Mouse (Mus musculus) heart, postnatal 25 days (tissue): Measurements from ENCODE around the gene Phxr2. TPM values are rescaled to one million over a fixed set of nuclear protein-coding genes. Genes with fewer than 3 reads are reported as not detected.

Experiments
- DNase-seq: peaks from one replicate; pipeline ENCODE4 v3.0.0; 2022; ENCODE audit warnings: low spot score
- intact Hi-C: fragments of 180-260 bp; cut with DNase I; formaldehyde crosslinking; loops from one replicate; pipeline ENCODE4 v1.15.1; 2025
- total RNA-seq, 2 experiments: library from RNA; stranded (reverse); gene quantifications; 2 replicates each; pipeline ENCODE4 v1.2.3; 2021

The Phxr2 gene
- total RNA-seq, 2 experiments from 2014 or later, result not detected

- intact Hi-C loops, result loop anchor here (2.0 to 5.0 kb wide), 4 partner anchors 45 to 1380 kb away; partner anchors contain the start of genes Atp2b1, Cep290 and Tmtc3
- peak; percentile 72 for DNase-seq
Observed at GRCm38 (mm10) chr10:99106703-99107631, 19.2 kb downstream of the Phxr2 start, which contains the start of gene Poc1b. Gene Poc1b, plus strand, starts transcription at chr10:99107036.

- intact Hi-C loops, result loop anchor here (2.0 to 5.0 kb wide), 4 partner anchors 46 to 1380 kb away; partner anchors contain the start of genes Atp2b1, Cep290 and Tmtc3
- no peak for DNase-seq
Observed at GRCm38 (mm10) chr10:99106311-99106702, 19.8 kb downstream of the Phxr2 start.

GRCm38 (mm10) chr10:99105522-99105921 is 20.6 kb downstream of the Phxr2 start:
- no peak for DNase-seq
- intact Hi-C loops, result loop anchor here (1.0 to 5.0 kb wide), 4 partner anchors 8 to 472 kb away; partner anchors contain the start of gene Atp2b1

DNA sequence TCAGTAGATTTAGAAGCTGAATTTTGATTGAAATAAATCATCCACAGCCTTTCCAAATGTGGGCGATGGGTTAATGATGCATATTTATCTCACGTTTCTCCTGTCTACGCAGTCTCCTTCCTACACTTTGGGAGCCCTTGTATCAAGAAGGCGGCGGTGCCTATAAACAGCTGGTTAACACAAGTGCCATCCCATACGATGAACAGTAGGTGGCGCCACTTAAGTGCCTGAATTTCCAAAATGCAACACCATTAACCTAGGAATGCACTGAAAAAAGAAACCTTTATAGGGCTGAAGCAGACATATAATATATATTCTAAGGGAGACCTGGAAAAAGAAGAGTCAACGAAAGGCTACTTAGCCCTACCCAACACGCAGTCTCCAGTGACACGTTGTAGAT is 28.8 kb downstream of the Phxr2 start:
- DNase-seq, result no peak
- intact Hi-C loops, result loop anchor here (1.0 to 5.0 kb wide), 2 partner anchors 8 to 520 kb away; no protein-coding TSS in a partner anchor

- intact Hi-C loops, result loop anchor here (5.0 kb wide), 1 partner anchor 522 kb away; no protein-coding TSS in a partner anchor
Observed at GRCm38 (mm10) chr10:99095114-99095513, 31.0 kb downstream of the Phxr2 start.

DNA sequence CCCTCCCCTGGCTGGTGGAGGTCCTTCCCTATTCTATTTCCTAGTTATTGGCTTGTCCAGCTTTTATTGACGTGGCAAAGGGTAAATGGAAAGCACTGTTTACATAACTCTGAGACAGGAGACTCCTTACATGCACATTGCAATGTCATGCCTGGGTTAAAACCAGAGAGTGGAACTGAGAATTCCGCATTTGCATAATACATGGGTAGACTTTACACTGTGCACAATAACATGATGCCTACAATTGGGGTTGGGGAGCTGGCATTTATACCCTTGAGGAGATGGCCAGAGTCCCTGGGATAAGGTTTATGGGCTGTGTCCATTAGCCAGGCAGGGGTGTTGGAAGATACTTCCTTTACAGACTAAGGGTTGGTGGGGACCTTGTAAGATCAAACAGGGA is 32.8 kb downstream of the Phxr2 start:
- intact Hi-C loops, result no loop called here
- no peak for DNase-seq

More at GRCm38 (mm10) chr10:99095114-99095513, 31.0 kb downstream of the Phxr2 start:
- DNase-seq, result no peak

DNA sequence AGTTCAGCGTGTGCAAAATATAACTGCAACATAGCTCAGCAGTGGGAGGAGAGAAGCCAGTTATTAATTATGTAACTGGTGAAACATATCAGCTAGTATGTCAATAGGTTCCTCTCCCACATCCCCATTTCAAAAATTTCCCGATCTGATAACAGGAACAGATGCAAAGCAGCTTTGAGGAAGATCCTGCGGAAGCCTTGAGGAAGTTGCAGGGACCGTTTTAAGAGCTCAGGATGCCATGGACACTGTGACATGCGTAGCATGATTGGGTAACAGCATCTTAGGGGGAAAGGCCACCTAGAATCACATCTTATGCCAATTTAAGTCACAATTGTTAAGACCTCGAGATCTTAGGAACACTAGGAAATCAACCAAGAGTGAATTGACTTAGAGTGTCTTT is 36.2 kb downstream of the Phxr2 start:
- no peak for DNase-seq
- intact Hi-C loops, result loop anchor here (5.0 kb wide), 2 partner anchors 173 to 1378 kb away; no protein-coding TSS in a partner anchor

DNA sequence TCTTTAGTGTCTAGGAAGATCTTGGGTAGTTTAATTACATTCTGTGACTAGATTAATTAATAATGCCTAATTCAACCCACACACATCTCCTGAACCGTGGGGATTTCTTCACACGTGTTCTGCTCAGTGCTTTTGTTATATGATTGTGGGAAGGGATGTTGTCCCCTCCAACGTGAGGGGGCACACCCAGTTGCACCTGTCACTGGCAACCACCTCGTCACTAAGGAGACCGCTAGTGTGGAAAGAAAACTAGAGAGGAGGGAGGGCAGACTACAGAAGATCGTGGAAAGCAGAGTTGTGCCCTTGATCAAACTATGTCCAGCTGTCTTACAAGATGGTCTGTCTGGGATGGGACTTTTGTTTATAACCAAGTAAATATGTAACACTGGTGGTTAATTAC is 40.1 kb downstream of the Phxr2 start:
- intact Hi-C loops, result loop anchor here (5.0 kb wide), 2 partner anchors 169 to 1374 kb away; no protein-coding TSS in a partner anchor
- DNase-seq, result no peak

DNA sequence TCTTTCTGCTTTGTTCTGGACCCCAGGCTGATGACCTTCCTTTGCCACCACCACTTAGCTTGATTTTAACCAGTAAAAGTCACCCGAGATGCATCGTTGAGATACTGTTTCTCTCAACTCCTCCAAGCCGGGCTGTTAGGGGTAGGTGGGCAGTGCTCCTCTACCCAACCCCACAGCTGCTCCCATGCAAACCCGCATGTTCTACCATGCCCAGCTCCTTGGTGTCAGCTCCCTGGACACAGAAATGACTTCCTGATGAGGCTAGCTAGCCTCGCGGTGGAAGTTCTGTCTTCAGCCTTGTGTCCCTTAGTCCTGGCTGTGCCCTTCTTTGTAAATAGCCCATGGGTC is 40.9 kb downstream of the Phxr2 start:
- DNase-seq, result no peak
- intact Hi-C loops, result loop anchor here (1.0 to 5.0 kb wide), 3 partner anchors 168 to 1373 kb away; no protein-coding TSS in a partner anchor

- DNase-seq, result peak; percentile 21
- intact Hi-C loops, result loop anchor here (1.0 to 5.0 kb wide), 3 partner anchors 167 to 1372 kb away; no protein-coding TSS in a partner anchor
Observed at GRCm38 (mm10) chr10:99084397-99085239, 41.5 kb downstream of the Phxr2 start.

DNA sequence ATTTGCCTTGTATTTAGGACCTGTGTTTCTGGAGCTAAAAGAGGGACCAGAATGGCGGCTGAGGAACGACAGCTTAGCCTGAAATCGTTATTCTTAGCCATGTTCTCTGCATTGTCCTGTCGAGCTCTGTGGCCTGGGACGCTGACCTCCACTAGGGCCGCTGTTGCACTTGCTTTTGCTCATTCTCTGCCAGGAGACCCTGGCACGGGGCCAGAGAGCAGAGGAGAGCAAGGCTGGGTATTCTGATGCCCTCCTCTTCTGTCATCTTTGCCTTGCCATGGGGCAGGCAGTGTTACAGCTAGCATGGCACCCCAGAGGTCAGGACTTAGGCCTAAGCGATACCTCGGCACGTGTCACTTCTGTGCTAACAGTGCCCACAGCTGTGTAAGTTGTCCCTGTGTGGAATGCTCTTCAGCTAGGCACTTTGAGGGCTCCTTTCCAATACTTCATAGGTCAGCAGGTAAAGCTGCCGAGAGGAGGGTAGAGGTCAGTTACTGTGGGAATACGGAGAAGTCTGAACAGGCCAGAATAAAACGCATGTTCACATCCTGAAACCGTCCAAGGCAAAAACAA is 42.6 kb downstream of the Phxr2 start:
- intact Hi-C loops, result no loop called here
- DNase-seq, result no peak

DNA sequence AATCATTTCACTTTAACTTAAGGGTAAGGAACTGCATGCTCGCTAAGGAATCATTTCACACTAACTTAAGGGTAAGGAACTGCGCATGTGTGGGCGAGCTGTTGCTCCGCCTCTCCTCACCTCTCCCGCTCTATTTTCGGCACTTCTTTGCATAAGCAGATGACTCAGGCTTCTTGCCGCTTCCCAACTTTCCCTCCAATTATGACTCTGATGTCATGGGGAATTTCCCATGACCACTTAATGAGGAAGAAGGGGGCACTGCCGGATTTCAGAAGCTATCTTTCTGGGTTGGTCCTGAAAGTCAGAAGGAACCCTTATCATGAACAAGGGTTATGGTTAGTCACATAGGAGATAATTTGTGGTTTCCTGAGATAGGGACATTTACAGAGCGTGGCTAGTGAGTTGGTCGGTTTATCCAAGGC is 44.5 kb downstream of the Phxr2 start:
- no peak for DNase-seq

DNA sequence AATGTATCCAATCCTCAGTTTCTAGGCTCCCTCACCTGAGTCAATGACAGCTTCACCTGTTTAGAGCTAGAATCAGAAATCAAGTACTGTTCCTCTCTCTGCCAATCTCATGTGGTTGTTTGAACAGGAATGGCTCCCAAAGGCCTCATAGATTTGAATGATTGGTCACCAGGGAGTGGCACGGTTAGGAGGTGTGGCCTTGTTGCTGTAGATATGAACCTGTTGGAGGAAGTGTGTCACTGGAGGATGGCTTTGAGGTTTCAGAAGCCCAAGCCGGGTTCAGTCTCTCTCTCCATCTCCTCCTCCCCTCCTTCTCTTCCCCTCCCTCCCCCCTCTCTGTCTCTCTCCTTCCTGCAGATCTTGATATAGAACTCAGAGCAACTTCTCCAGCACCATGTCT is 47.5 kb downstream of the Phxr2 start:
- DNase-seq, result no peak
- intact Hi-C loops, result no loop called here

More for the DNA sequence above, 44.5 kb downstream of the Phxr2 start:
- intact Hi-C loops, result no loop called here

GRCm38 (mm10) chr10:99076113-99076895 is 49.8 kb downstream of the Phxr2 start:
- DNase-seq, result no peak
- intact Hi-C loops, result no loop called here

Other genes with a start within 250 kb of the Phxr2 start
- gene Atp2b1, start 211.9 kb downstream of the Phxr2 start, total RNA-seq, result 10 to 100 TPM; 67.8 to 71.3 TPM
- gene Poc1b, start 19.3 kb downstream of the Phxr2 start, total RNA-seq, result 1 to 10 TPM; 5.3 to 6.4 TPM
- gene Galnt4, start 18.2 kb downstream of the Phxr2 start, total RNA-seq, result 1 to 10 TPM; 3.2 to 3.6 TPM
- gene Dusp6, start 136.9 kb upstream of the Phxr2 start, total RNA-seq, result 10 to 100 TPM; 18.5 to 19.5 TPM